Mouse (Mus musculus) lung, postnatal 0 days (tissue): ENCODE results near the gene Dlgap4. TPM values are rescaled to one million over a fixed set of nuclear protein-coding genes. Genes with fewer than 3 reads are reported as not detected.

ENCODE experiments used
- ATAC-seq: fragments of 200-750 bp; cut with Nextera tagmentation; 2 replicates; pipeline ENCODE4 v1.8.0; 2017; ENCODE audit warnings: moderate library complexity
- DNase-seq: peaks from one replicate; pipeline ENCODE4 v3.0.0-alpha.2; 2016; ENCODE audit warnings: low spot score
- H3K27ac ChIP-seq: fragments of 300-500 bp; sonication (generic); 2 replicates; pipeline ENCODE4 v1.5.1; 2014; ENCODE audit warnings: antibody characterized with exemption, mild to moderate bottlenecking, low read length, mixed read lengths
- H3K27me3 ChIP-seq: fragments of 300-500 bp; sonication (generic); replicated peaks from 2 replicates; pipeline ENCODE4 v1.6.1; 2014; ENCODE audit warnings: low read length, mixed read lengths; ENCODE audit not compliant: insufficient read depth
- H3K36me3 ChIP-seq: fragments of 300-500 bp; sonication (generic); 2 replicates; pipeline ENCODE4 v1.6.1; 2014; ENCODE audit warnings: low read length, mixed read lengths; ENCODE audit not compliant: insufficient read depth
- H3K4me1 ChIP-seq: fragments of 300-500 bp; sonication (generic); 2 replicates; pipeline ENCODE4 v1.6.1; 2014; ENCODE audit warnings: antibody characterized with exemption, low read depth, low read length, mixed read lengths; ENCODE audit not compliant: insufficient read depth
- H3K4me2 ChIP-seq: fragments of 300-500 bp; sonication (generic); replicated peaks from 2 replicates; pipeline ENCODE4 v1.6.1; 2014; ENCODE audit warnings: low read depth, mild to moderate bottlenecking, low read length, moderate library complexity, mixed read lengths
- H3K4me3 ChIP-seq: fragments of 300-500 bp; sonication (generic); 2 replicates; pipeline ENCODE4 v1.5.1; 2014; ENCODE audit warnings: low read depth, low read length
- H3K9ac ChIP-seq: fragments of 300-500 bp; sonication (generic); replicated peaks from 2 replicates; pipeline ENCODE4 v1.6.1; 2014; ENCODE audit warnings: low read depth, mild to moderate bottlenecking
- H3K9me3 ChIP-seq: fragments of 300-500 bp; sonication (generic); 2 replicates; pipeline ENCODE4 v1.6.1; 2016; ENCODE audit warnings: low read length, mixed read lengths
- CTCF ChIP-seq: IDR thresholded peaks from 2 replicates; pipeline ENCODE4 v1.5.1; 2016; ENCODE audit warnings: antibody characterized with exemption, mild to moderate bottlenecking
- EP300 ChIP-seq: IDR thresholded peaks from 2 replicates; pipeline ENCODE4 v1.6.1; 2016; ENCODE audit warnings: antibody characterized with exemption, mild to moderate bottlenecking, control low read depth
- WGBS: fragments of 180-500 bp; shearing (Covaris S2); extraction: QIAGEN DNeasy Blood & Tissue Kit; methylation state at CpG from one replicate; pipeline ENCODE4 v1.1.7; 2014; 5-methylcytosine and 5-hydroxymethylcytosine counted together
- polyA plus RNA-seq: library from polyadenylated mRNA; unstranded; fragments of >200 nt; fragmentation: Nextera tagmentation; extraction: Ambion mirVana; gene quantifications from 2 replicates; pipeline ENCODE4 v1.2.1, GENCODE M21; 2015

Gene Dlgap4
- polyA plus RNA-seq, 1 experiment from 2014 or later = 74.0 TPM

GRCm38 (mm10) chr2:156722752-156723151, 109.2 kb downstream of the Dlgap4 start:
- TF ChIP-seq EP300 (no peak), CTCF (no peak)
- DNase-seq (no peak), ATAC-seq (no peak)
- 42% methylated on average over 5 of the region's 5 CpGs for WGBS
- Histone ChIP-seq H3K9me3 (no peaks in the 10 kb centered on the region), H3K4me3 (peak overlapping the region; percentile 96), H3K27ac (peak overlapping the region; percentile 91), H3K4me2 (peak overlapping the region; percentile 69), H3K27me3 (no peaks in the 10 kb centered on the region), H3K4me1 (peaks cover 47% of the 10 kb centered on the region), H3K9ac (no peak overlapping the region), H3K36me3 (no peaks in the 10 kb centered on the region)

DNA sequence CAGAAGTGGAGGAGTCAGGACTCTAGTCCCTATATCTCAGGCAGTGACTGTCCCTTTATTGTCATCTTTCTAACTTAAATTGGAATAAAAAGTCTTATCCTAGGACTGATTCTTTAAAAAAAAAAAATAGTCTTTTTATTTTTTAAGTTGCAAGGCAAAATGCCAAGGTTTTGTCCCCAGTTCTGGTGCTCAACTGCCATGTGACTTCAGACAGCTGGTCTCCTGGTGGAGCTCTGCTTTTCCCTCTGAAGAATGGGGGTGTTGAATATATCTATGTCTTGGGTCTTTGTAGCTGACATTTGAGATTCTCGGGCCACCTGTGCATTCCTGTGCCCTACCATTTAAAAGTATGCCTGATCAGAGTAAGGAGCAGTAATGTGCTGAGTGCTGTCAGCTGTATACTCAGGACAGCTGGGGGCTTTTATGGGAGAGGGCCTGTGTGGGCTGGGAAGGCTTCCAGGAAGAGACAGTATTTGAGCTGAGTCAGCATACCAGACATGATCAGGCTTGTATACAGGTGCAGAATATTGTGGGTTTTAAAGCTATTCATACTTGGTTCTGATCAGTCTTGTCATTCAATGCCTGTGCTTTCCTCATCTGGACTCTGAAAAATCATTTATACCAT, 110.5 kb downstream of the Dlgap4 start:
- no peaks in the 10 kb centered on the region for H3K9me3 ChIP-seq
- no peaks in the 10 kb centered on the region for H3K27me3 ChIP-seq
- H3K4me1 ChIP-seq = peaks cover 37% of the 10 kb centered on the region
- no peak overlapping the region for H3K4me3 ChIP-seq
- no peak for ATAC-seq
- H3K36me3 ChIP-seq = no peaks in the 10 kb centered on the region
- DNase-seq = peak; percentile 45
- no peak overlapping the region for H3K4me2 ChIP-seq
- H3K9ac ChIP-seq = no peak overlapping the region
- WGBS = 49% methylated on average over 1 of the region's 1 CpGs
- TF ChIP-seq EP300 (no peak), CTCF (no peak)
- H3K27ac ChIP-seq = no peak overlapping the region

- peaks cover 33% of the 10 kb centered on the region for H3K4me1 ChIP-seq
- ATAC-seq = no peak
- no peaks in the 10 kb centered on the region for H3K36me3 ChIP-seq
- no peaks in the 10 kb centered on the region for H3K27me3 ChIP-seq
- H3K9ac ChIP-seq = no peak overlapping the region
- DNase-seq = no peak
- no peaks in the 10 kb centered on the region for H3K9me3 ChIP-seq
- 72% methylated on average over 4 of the region's 4 CpGs for WGBS
- no peak overlapping the region for H3K27ac ChIP-seq
- TF ChIP-seq EP300 = no peak
- no peak for TF ChIP-seq CTCF
- H3K4me2 ChIP-seq = no peak overlapping the region
- no peak overlapping the region for H3K4me3 ChIP-seq
Observed at GRCm38 (mm10) chr2:156724871-156725270, 111.4 kb downstream of the Dlgap4 start.

- DNase-seq = peak; percentile 93
- Histone ChIP-seq H3K9ac (no peak overlapping the region), H3K4me1 (peaks cover 35% of the 10 kb centered on the region), H3K27me3 (no peaks in the 10 kb centered on the region), H3K36me3 (no peaks in the 10 kb centered on the region), H3K9me3 (no peaks in the 10 kb centered on the region), H3K27ac (peak overlapping the region; percentile 81), H3K4me2 (peak overlapping the region; percentile 32), H3K4me3 (no peak overlapping the region)
- WGBS = 8% methylated on average over 7 of the region's 7 CpGs
- TF ChIP-seq CTCF (no peak), EP300 (peak; percentile 33; the same call in 1 of the 2 replicates)
- ATAC-seq = peak; percentile 74
Observed at GRCm38 (mm10) chr2:156726344-156726743, 112.8 kb downstream of the Dlgap4 start.

- ATAC-seq (no peak), DNase-seq (peak; percentile 39)
- Histone ChIP-seq H3K4me1 (peaks cover 37% of the 10 kb centered on the region), H3K27ac (peak overlapping the region; percentile 81), H3K9ac (0 out of 2 replicates have a peak overlapping the region, but pooled peaks have one; percentile 19), H3K9me3 (no peaks in the 10 kb centered on the region), H3K27me3 (no peaks in the 10 kb centered on the region), H3K4me2 (peak overlapping the region; percentile 32), H3K4me3 (no peak overlapping the region), H3K36me3 (no peaks in the 10 kb centered on the region)
- no peak for TF ChIP-seq EP300
- TF ChIP-seq CTCF = no peak
- WGBS = 32% methylated on average over 3 of the region's 3 CpGs
Observed at GRCm38 (mm10) chr2:156726878-156727277, 113.4 kb downstream of the Dlgap4 start.

GRCm38 (mm10) chr2:156729537-156730469, 116.3 kb downstream of the Dlgap4 start:
- H3K27ac ChIP-seq = peak overlapping the region; percentile 76
- no peak for TF ChIP-seq CTCF
- no peak for TF ChIP-seq EP300
- no peaks in the 10 kb centered on the region for H3K27me3 ChIP-seq
- peaks cover 34% of the 10 kb centered on the region for H3K4me1 ChIP-seq
- DNase-seq = peak; percentile 51
- H3K4me3 ChIP-seq = peak overlapping the region; percentile 15; the same call in 1 of the 2 replicates
- no peaks in the 10 kb centered on the region for H3K9me3 ChIP-seq
- 27% methylated on average over 9 of the region's 10 CpGs for WGBS
- peak overlapping the region; percentile 47 for H3K4me2 ChIP-seq
- ATAC-seq = 0 out of 2 replicates have a peak, but pooled peaks have one; percentile 1
- H3K9ac ChIP-seq = no peak overlapping the region
- no peaks in the 10 kb centered on the region for H3K36me3 ChIP-seq
